Mouse (Mus musculus) intestine, embryonic 14.5 days (tissue): ENCODE data around the gene Atp6v0a1. TPM values are rescaled to one million over a fixed set of nuclear protein-coding genes. Genes with fewer than 3 reads are reported as not detected.
A peak's percentile ranks its signal among the peaks of the same experiment; 100 is the strongest.

Experiments used
- ATAC-seq: fragments of 200-750 bp; cut with Nextera tagmentation; replicated peaks from 2 replicates; pipeline ENCODE4 v1.8.0; 2017; ENCODE audit warnings: low read depth, moderate number of reproducible peaks, moderate TSS enrichment, moderate library complexity; ENCODE audit not compliant: low FRiP score, low TSS enrichment
- DNase-seq: peaks from one replicate; pipeline ENCODE4 v3.0.0-alpha.2; 2018; ENCODE audit warnings: low spot score
- H3K27ac ChIP-seq: fragments of 300-500 bp; sonication (generic); 2 replicates; pipeline ENCODE4 v1.5.1; 2014; ENCODE audit warnings: low read depth, mild to moderate bottlenecking, control low read depth
- H3K27me3 ChIP-seq: fragments of 300-500 bp; sonication (generic); replicated peaks from 2 replicates; pipeline ENCODE4 v1.6.1; 2014; ENCODE audit warnings: low read length, control low read depth; ENCODE audit not compliant: control insufficient read depth, insufficient read depth
- H3K36me3 ChIP-seq: fragments of 300-500 bp; sonication (generic); 2 replicates; pipeline ENCODE4 v1.6.1; 2014; ENCODE audit warnings: low read length, control low read depth; ENCODE audit not compliant: control insufficient read depth, insufficient read depth
- H3K4me1 ChIP-seq: fragments of 300-500 bp; sonication (generic); replicated peaks from 2 replicates; pipeline ENCODE4 v1.6.1; 2014; ENCODE audit warnings: low read length, control low read depth, mixed read lengths; ENCODE audit not compliant: control insufficient read depth, insufficient read depth
- H3K4me2 ChIP-seq: fragments of 300-500 bp; sonication (generic); 2 replicates; pipeline ENCODE4 v1.6.1; 2014; ENCODE audit warnings: low read length
- H3K4me3 ChIP-seq: fragments of 300-500 bp; sonication (generic); 2 replicates; pipeline ENCODE4 v1.5.1; 2014; ENCODE audit warnings: low read depth, low read length, control low read depth, mixed read lengths
- H3K9ac ChIP-seq: fragments of 300-500 bp; sonication (generic); 2 replicates; pipeline ENCODE4 v1.6.1; 2014; ENCODE audit warnings: mild to moderate bottlenecking, low read length
- H3K9me3 ChIP-seq: fragments of 300-500 bp; sonication (generic); 2 replicates; pipeline ENCODE4 v1.6.1; 2016; ENCODE audit warnings: low read length, control low read depth; ENCODE audit not compliant: control insufficient read depth
- whole genome bisulfite sequencing: fragments of 180-500 bp; shearing (Covaris S2); extraction: QIAGEN DNeasy Blood & Tissue Kit; methylation state at CpG from one replicate; pipeline ENCODE4 v1.1.7; 2014; 5-methylcytosine and 5-hydroxymethylcytosine counted together
- polyA plus RNA-seq: library from polyadenylated mRNA; unstranded; fragments of >200 nt; fragmentation: Nextera tagmentation; extraction: Ambion mirVana; gene quantifications from 2 replicates; pipeline ENCODE4 v1.2.1, GENCODE M21; 2014

The Atp6v0a1 gene
- polyA plus RNA-seq, 1 experiment from 2014 or later: 30.6 TPM

- no peak for ATAC-seq
- 58% methylated on average over 3 of the region's 3 CpGs for WGBS
These were observed 23.6 kb upstream of the Atp6v0a1 start for GRCm38 (mm10) chr11:100985607-100986006.

GRCm38 (mm10) chr11:100988674-100989073 is 20.6 kb upstream of the Atp6v0a1 start:
- Histone ChIP-seq H3K27ac (no peak overlapping the region), H3K9ac (no peak overlapping the region), H3K4me2 (no peak overlapping the region), H3K4me3 (no peak overlapping the region), H3K9me3 (no peaks in the 10 kb centered on the region), H3K27me3 (no peaks in the 10 kb centered on the region), H3K36me3 (no peaks in the 10 kb centered on the region), H3K4me1 (peaks cover 2% of the 10 kb centered on the region; the same call in 1 of the 2 replicates)
- peak; percentile 4 for DNase-seq
- 82% methylated on average over 3 of the region's 3 CpGs for WGBS
- ATAC-seq: no peak

More at GRCm38 (mm10) chr11:100985607-100986006, 23.6 kb upstream of the Atp6v0a1 start:
- H3K4me2 ChIP-seq: no peak overlapping the region
- H3K27me3 ChIP-seq: no peaks in the 10 kb centered on the region
- no peaks in the 10 kb centered on the region for H3K9me3 ChIP-seq
- no peak overlapping the region for H3K4me3 ChIP-seq
- DNase-seq: peak; percentile 23
- H3K9ac ChIP-seq: no peak overlapping the region
- no peaks in the 10 kb centered on the region for H3K36me3 ChIP-seq
- peaks cover 4% of the 10 kb centered on the region; the same call in 1 of the 2 replicates for H3K4me1 ChIP-seq
- H3K27ac ChIP-seq: no peak overlapping the region

DNA sequence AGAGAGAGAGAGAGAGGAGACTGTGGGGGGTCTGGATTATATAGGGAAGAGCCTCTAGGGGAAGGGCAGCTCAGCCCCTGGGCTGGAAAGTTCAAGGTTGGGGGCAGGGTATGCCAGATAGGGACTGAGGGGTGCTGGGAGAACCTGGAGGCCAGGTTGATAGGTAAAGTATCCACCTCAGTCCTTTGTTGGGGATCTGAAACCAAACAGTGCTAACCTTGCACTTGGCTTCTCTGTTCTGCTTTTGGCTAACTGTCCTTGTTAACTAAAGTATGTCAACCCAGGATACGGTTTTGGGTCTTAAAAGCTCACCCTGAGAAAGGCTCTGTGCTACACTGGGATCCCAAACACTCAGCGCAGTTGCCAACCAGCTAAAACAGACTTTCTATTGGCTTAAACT is 19.6 kb upstream of the Atp6v0a1 start:
- no peaks in the 10 kb centered on the region for H3K36me3 ChIP-seq
- no peaks in the 10 kb centered on the region for H3K4me1 ChIP-seq
- peak; percentile 41 for DNase-seq
- no peak for ATAC-seq
- no peak overlapping the region for H3K4me3 ChIP-seq
- WGBS: 60% methylated on average over 2 of the region's 2 CpGs
- no peak overlapping the region for H3K9ac ChIP-seq
- no peak overlapping the region for H3K4me2 ChIP-seq
- H3K9me3 ChIP-seq: no peaks in the 10 kb centered on the region
- no peak overlapping the region for H3K27ac ChIP-seq
- H3K27me3 ChIP-seq: no peaks in the 10 kb centered on the region

DNA sequence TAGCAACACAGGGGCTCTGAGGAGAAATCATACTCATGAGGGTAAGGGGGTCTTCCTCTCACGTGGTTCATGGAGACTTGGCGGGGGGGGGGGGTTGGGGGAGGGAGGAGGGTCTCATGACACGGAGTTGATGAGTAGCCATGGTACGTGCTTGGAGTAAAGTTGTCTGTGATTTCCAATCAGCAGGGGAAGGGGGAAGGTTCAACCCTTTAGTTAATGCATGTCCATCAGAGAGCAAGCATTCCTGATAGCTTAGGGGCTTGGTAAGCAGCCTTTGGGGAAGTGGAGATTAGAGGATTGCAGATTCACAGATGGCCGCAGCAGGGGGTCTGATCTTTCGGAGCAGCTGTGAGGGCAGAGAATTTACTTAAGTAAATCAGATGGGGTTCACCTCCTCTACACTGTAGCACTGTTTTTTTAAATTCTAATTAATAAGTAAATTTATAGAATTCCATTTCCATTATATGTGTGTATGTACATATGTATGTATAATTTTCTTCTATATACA is 18.2 kb upstream of the Atp6v0a1 start:
- Histone ChIP-seq H3K27ac (no peak overlapping the region), H3K27me3 (no peaks in the 10 kb centered on the region), H3K4me3 (no peak overlapping the region), H3K9ac (no peak overlapping the region), H3K9me3 (no peaks in the 10 kb centered on the region), H3K4me2 (no peak overlapping the region), H3K36me3 (no peaks in the 10 kb centered on the region), H3K4me1 (no peaks in the 10 kb centered on the region)
- WGBS: 26% methylated on average over 6 of the region's 6 CpGs
- DNase-seq: no peak
- ATAC-seq: no peak

GRCm38 (mm10) chr11:100993437-100993836 is 15.8 kb upstream of the Atp6v0a1 start:
- H3K4me3 ChIP-seq: no peak overlapping the region
- no peak overlapping the region for H3K9ac ChIP-seq
- DNase-seq (no peak), ATAC-seq (no peak)
- no peaks in the 10 kb centered on the region for H3K36me3 ChIP-seq
- 55% methylated on average over 2 of the region's 2 CpGs for WGBS
- H3K9me3 ChIP-seq: no peaks in the 10 kb centered on the region
- no peaks in the 10 kb centered on the region for H3K27me3 ChIP-seq
- H3K4me1 ChIP-seq: no peaks in the 10 kb centered on the region
- H3K4me2 ChIP-seq: no peak overlapping the region
- H3K27ac ChIP-seq: no peak overlapping the region

DNA sequence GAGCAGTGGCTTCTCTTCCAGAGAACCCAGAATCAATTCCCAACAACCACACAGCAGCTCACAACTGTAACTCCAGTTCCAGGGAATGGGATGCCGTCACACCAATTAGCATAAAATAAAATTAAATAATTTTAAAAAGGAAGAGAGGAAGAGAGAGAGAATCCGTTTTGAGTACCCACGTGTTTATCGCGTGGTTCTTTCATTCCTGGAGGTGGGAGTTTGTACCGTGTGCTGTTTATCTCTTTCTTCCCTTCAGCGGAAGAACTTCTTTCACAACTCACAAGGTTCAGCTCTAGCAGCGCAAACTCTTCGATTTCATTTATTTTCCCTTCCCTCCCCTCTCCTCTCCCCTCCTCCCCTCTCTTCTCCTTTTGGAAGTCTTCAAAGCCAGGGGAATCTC is 15.0 kb upstream of the Atp6v0a1 start:
- H3K27ac ChIP-seq: no peak overlapping the region
- H3K36me3 ChIP-seq: no peaks in the 10 kb centered on the region
- H3K27me3 ChIP-seq: no peaks in the 10 kb centered on the region
- WGBS: 59% methylated on average over 9 of the region's 9 CpGs
- H3K4me1 ChIP-seq: no peaks in the 10 kb centered on the region
- DNase-seq: no peak
- no peak overlapping the region for H3K9ac ChIP-seq
- H3K4me3 ChIP-seq: no peak overlapping the region
- H3K4me2 ChIP-seq: no peak overlapping the region
- H3K9me3 ChIP-seq: no peaks in the 10 kb centered on the region
- no peak for ATAC-seq

- no peak overlapping the region for H3K4me3 ChIP-seq
- H3K27ac ChIP-seq: no peak overlapping the region
- H3K4me2 ChIP-seq: no peak overlapping the region
- DNase-seq: no peak
- H3K9me3 ChIP-seq: no peaks in the 10 kb centered on the region
- H3K27me3 ChIP-seq: no peaks in the 10 kb centered on the region
- WGBS: 74% methylated on average over 5 of the region's 5 CpGs
- no peaks in the 10 kb centered on the region for H3K36me3 ChIP-seq
- ATAC-seq: no peak
- no peaks in the 10 kb centered on the region for H3K4me1 ChIP-seq
- no peak overlapping the region for H3K9ac ChIP-seq
These were observed 14.6 kb upstream of the Atp6v0a1 start for GRCm38 (mm10) chr11:100994655-100995054.

DNA sequence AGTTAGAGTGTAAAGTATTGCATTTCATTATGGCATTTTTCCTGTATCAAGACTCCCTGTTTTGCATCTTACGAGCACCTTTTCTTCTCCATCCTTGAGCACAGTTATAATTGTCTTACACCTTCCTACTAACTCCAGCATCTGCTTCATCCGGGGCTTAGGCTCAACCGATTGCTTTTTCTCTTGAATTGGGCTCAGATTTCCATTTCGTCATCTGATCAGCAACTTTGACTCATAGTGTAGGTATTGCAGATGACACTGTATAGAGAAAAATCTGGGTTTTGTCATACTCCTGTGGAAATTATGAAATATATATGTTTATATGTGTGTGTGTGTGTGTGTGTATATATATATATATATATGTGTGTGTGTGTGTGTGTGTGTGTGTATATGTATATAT is 12.8 kb upstream of the Atp6v0a1 start:
- no peak for ATAC-seq
- no peak for DNase-seq
- Histone ChIP-seq H3K4me2 (no peak overlapping the region), H3K27ac (no peak overlapping the region), H3K9ac (no peak overlapping the region), H3K4me1 (no peaks in the 10 kb centered on the region), H3K4me3 (no peak overlapping the region), H3K27me3 (no peaks in the 10 kb centered on the region), H3K9me3 (no peaks in the 10 kb centered on the region), H3K36me3 (no peaks in the 10 kb centered on the region)
- 90% methylated on average over 4 of the region's 4 CpGs for WGBS

DNA sequence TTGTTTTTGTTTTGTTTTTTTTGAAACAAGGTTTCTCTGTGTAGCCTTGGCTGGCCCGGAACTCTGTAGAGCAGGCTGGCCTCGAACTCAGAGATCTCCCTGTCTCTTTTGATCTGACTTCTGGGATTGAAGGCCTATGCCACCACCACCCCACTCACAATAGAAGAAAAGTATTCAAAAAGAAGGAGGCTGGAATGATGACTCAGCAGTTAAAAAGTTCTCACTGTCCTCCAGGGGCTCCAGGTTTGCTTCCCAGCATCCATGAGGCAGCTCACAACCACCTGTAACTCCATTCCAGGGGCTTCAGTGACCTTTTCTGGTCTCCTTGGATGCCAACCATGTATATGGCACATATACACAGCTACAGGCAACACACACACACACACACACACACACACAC is 10.4 kb upstream of the Atp6v0a1 start:
- Histone ChIP-seq H3K27me3 (no peaks in the 10 kb centered on the region), H3K4me3 (no peak overlapping the region), H3K27ac (no peak overlapping the region), H3K9me3 (no peaks in the 10 kb centered on the region), H3K9ac (no peak overlapping the region), H3K4me2 (no peak overlapping the region), H3K4me1 (no peaks in the 10 kb centered on the region), H3K36me3 (no peaks in the 10 kb centered on the region)
- no peak for DNase-seq
- no peak for ATAC-seq
- 87% methylated on average over 2 of the region's 2 CpGs for WGBS
